Mouse (Mus musculus) CH12.LX (cell line): Measurements from ENCODE around the gene Inpp5b.

Source experiments
- CTCF ChIP-seq, 2 experiments: IDR thresholded peaks in 1 of 2; conservative IDR thresholded peaks in 1 of 2; 2 replicates each; pipeline ENCODE4 v1.5.1; 2011 to 2012; ENCODE audit warnings: low read depth in 2 of 2, low read length in 2 of 2, improper control_type of control experiment in 1 of 2, inconsistent platforms in 1 of 2, mild to moderate bottlenecking in 1 of 2, moderate library complexity in 1 of 2
- EP300 ChIP-seq: IDR thresholded peaks from 2 replicates; pipeline ENCODE4 v1.6.1; 2011; ENCODE audit warnings: low read length, improper control_type of control experiment
- JUND ChIP-seq: conservative IDR thresholded peaks from 2 replicates; pipeline ENCODE4 v1.6.1; 2011; ENCODE audit warnings: low read depth, low read length, improper control_type of control experiment
- MAFK ChIP-seq: IDR thresholded peaks from 2 replicates; pipeline ENCODE4 v1.6.1; 2011; ENCODE audit warnings: low read length, improper control_type of control experiment; ENCODE audit not compliant: insufficient replicate concordance
- MEF2A ChIP-seq: IDR thresholded peaks from 2 replicates; pipeline ENCODE4 v1.6.1; 2014; ENCODE audit warnings: low read depth, mild to moderate bottlenecking, inconsistent platforms, low read length, improper control_type of control experiment, borderline replicate concordance
- POLR2A ChIP-seq: IDR thresholded peaks from 2 replicates; pipeline ENCODE4 v1.6.1; 2011; ENCODE audit warnings: low read depth, mild to moderate bottlenecking, improper control_type of control experiment, low read length
- POLR2AphosphoS2 ChIP-seq: IDR thresholded peaks from 2 replicates; pipeline ENCODE4 v1.6.1; 2011; ENCODE audit warnings: low read depth, low read length, improper control_type of control experiment
- SIN3A ChIP-seq: IDR thresholded peaks from 2 replicates; pipeline ENCODE4 v1.6.1; 2012; ENCODE audit warnings: low read length, improper control_type of control experiment, inconsistent platforms
- USF2 ChIP-seq: conservative IDR thresholded peaks from 2 replicates; pipeline ENCODE4 v1.6.1; 2011; ENCODE audit warnings: low read depth, low read length, improper control_type of control experiment
- ZC3H11A ChIP-seq: IDR thresholded peaks from 2 replicates; pipeline ENCODE4 v1.6.1; 2012; ENCODE audit warnings: low read depth, mild to moderate bottlenecking, inconsistent platforms, low read length, improper control_type of control experiment
- ZNF384 ChIP-seq: IDR thresholded peaks from 2 replicates; pipeline ENCODE4 v1.6.1; 2012; ENCODE audit warnings: low read depth, low read length, improper control_type of control experiment, inconsistent platforms

- no peak for TF ChIP-seq CTCF (conservative IDR thresholded peaks at IDR 0.05 in 1 of 2, IDR thresholded peaks at IDR 0.05 in 1 of 2; ENCODE audit: low read depth in 2 of 2, low read length in 2 of 2)
- TF ChIP-seq POLR2A = no peak
- no peak for TF ChIP-seq ZNF384
- no peak for TF ChIP-seq EP300
- TF ChIP-seq POLR2AphosphoS2 = no peak
- TF ChIP-seq MAFK = no peak
- no peak for TF ChIP-seq ZC3H11A
- TF ChIP-seq SIN3A = no peak
- no peak for TF ChIP-seq USF2
- TF ChIP-seq MEF2A = no peak
- no peak for TF ChIP-seq JUND
Measured at GRCm38 (mm10) chr4:124832796-124833195, 91.1 kb downstream of the Inpp5b start.
